Mouse (Mus musculus) lung, embryonic 15.5 days (tissue): ENCODE measurements at regions not wholly inside any gene's neighbourhood (a gene's known extent, or its start where the extent isn't known, plus 50 kb on each side); places are given as distances from the start of the nearest gene placed in this dataset.

Experiments
- ATAC-seq: fragments of 200-750 bp; cut with Nextera tagmentation; 2 replicates; pipeline ENCODE4 v1.8.0; 2017; ENCODE audit warnings: moderate number of reproducible peaks, borderline replicate concordance; ENCODE audit not compliant: low FRiP score, low TSS enrichment; ENCODE audit errors: extremely low read depth
- H3K27ac ChIP-seq: fragments of 300-500 bp; sonication (generic); 2 replicates; pipeline ENCODE4 v1.5.1; 2015; ENCODE audit warnings: moderate library complexity, mild to moderate bottlenecking, inconsistent platforms
- H3K27me3 ChIP-seq: fragments of 300-500 bp; sonication (generic); 2 replicates; pipeline ENCODE4 v1.6.1; 2015; ENCODE audit warnings: inconsistent platforms
- H3K36me3 ChIP-seq: fragments of 300-500 bp; sonication (generic); 2 replicates; pipeline ENCODE4 v1.6.1; 2015; ENCODE audit warnings: inconsistent platforms
- H3K4me1 ChIP-seq: fragments of 300-500 bp; sonication (generic); 2 replicates; pipeline ENCODE4 v1.6.1; 2015; ENCODE audit warnings: inconsistent platforms
- H3K4me2 ChIP-seq: fragments of 300-500 bp; sonication (generic); 2 replicates; pipeline ENCODE4 v1.6.1; 2015; ENCODE audit warnings: inconsistent platforms, mild to moderate bottlenecking, moderate library complexity
- H3K4me3 ChIP-seq: fragments of 300-500 bp; sonication (generic); 2 replicates; pipeline ENCODE4 v1.5.1; 2015; ENCODE audit warnings: mild to moderate bottlenecking, inconsistent platforms
- H3K9ac ChIP-seq: fragments of 300-500 bp; sonication (generic); 2 replicates; pipeline ENCODE4 v1.6.1; 2015; ENCODE audit warnings: inconsistent platforms
- H3K9me3 ChIP-seq: fragments of 300-500 bp; sonication (generic); 2 replicates; pipeline ENCODE4 v1.6.1; 2016; ENCODE audit warnings: inconsistent platforms
- WGBS: fragments of 180-500 bp; shearing (Covaris S2); methylation state at CpG from one replicate; pipeline ENCODE4 v1.1.7; 2015; 5-methylcytosine and 5-hydroxymethylcytosine counted together

GRCm38 (mm10) chr16:51564064-51564463 lies 467.0 kb upstream of the Cblb start:
- no peak overlapping the region for H3K4me3 ChIP-seq
- no peaks in the 10 kb centered on the region for H3K27me3 ChIP-seq
- no peaks in the 10 kb centered on the region for H3K36me3 ChIP-seq
- ATAC-seq: no peak
- no peak overlapping the region for H3K9ac ChIP-seq
- H3K4me1 ChIP-seq: no peaks in the 10 kb centered on the region
- no peak overlapping the region for H3K27ac ChIP-seq
- H3K9me3 ChIP-seq: no peaks in the 10 kb centered on the region
- no peak overlapping the region for H3K4me2 ChIP-seq

GRCm38 (mm10) chr16:51577915-51578593 lies 453.0 kb upstream of the Cblb start:
- H3K9me3 ChIP-seq: no peaks in the 10 kb centered on the region
- H3K9ac ChIP-seq: no peak overlapping the region
- no peak overlapping the region for H3K4me2 ChIP-seq
- H3K36me3 ChIP-seq: no peaks in the 10 kb centered on the region
- WGBS: 66% methylated on average over 2 of the region's 2 CpGs
- H3K4me1 ChIP-seq: no peaks in the 10 kb centered on the region
- no peak overlapping the region for H3K27ac ChIP-seq
- no peaks in the 10 kb centered on the region for H3K27me3 ChIP-seq
- H3K4me3 ChIP-seq: no peak overlapping the region
- ATAC-seq: no peak

GRCm38 (mm10) chr16:51580525-51580924 lies 450.5 kb upstream of the Cblb start:
- H3K9ac ChIP-seq: no peak overlapping the region
- no peaks in the 10 kb centered on the region for H3K27me3 ChIP-seq
- no peaks in the 10 kb centered on the region for H3K36me3 ChIP-seq
- no peaks in the 10 kb centered on the region for H3K9me3 ChIP-seq
- 63% methylated on average over 1 of the region's 1 CpGs for WGBS
- no peaks in the 10 kb centered on the region for H3K4me1 ChIP-seq
- H3K4me2 ChIP-seq: no peak overlapping the region
- no peak for ATAC-seq
- no peak overlapping the region for H3K27ac ChIP-seq
- H3K4me3 ChIP-seq: no peak overlapping the region

GRCm38 (mm10) chr16:51589924-51590397 lies 441.1 kb upstream of the Cblb start:
- Histone ChIP-seq H3K9ac (no peak overlapping the region), H3K36me3 (no peaks in the 10 kb centered on the region), H3K27ac (no peak overlapping the region), H3K4me1 (no peaks in the 10 kb centered on the region), H3K27me3 (no peaks in the 10 kb centered on the region), H3K9me3 (no peaks in the 10 kb centered on the region), H3K4me2 (no peak overlapping the region), H3K4me3 (no peak overlapping the region)
- ATAC-seq: no peak
- 50% methylated on average over 2 of the region's 2 CpGs for WGBS

- no peaks in the 10 kb centered on the region for H3K36me3 ChIP-seq
Observed at GRCm38 (mm10) chr16:51617579-51617978, 413.4 kb upstream of the Cblb start.

GRCm38 (mm10) chr16:51646646-51647045 lies 384.4 kb upstream of the Cblb start:
- Histone ChIP-seq H3K9ac (no peak overlapping the region), H3K27me3 (no peaks in the 10 kb centered on the region), H3K36me3 (no peaks in the 10 kb centered on the region), H3K9me3 (no peaks in the 10 kb centered on the region), H3K4me3 (no peak overlapping the region), H3K27ac (no peak overlapping the region), H3K4me2 (no peak overlapping the region), H3K4me1 (no peaks in the 10 kb centered on the region)
- ATAC-seq: no peak
- 75% methylated on average over 1 of the region's 1 CpGs for whole genome bisulfite sequencing

More at GRCm38 (mm10) chr16:51617579-51617978, 413.4 kb upstream of the Cblb start:
- H3K4me1 ChIP-seq: no peaks in the 10 kb centered on the region
- no peak overlapping the region for H3K4me2 ChIP-seq
- ATAC-seq: no peak
- no peak overlapping the region for H3K4me3 ChIP-seq
- H3K27ac ChIP-seq: no peak overlapping the region
- no peak overlapping the region for H3K9ac ChIP-seq
- H3K27me3 ChIP-seq: no peaks in the 10 kb centered on the region
- H3K9me3 ChIP-seq: no peaks in the 10 kb centered on the region

- no peak for ATAC-seq
- WGBS: 54% methylated on average over 5 of the region's 5 CpGs
- no peaks in the 10 kb centered on the region for H3K27me3 ChIP-seq
- no peaks in the 10 kb centered on the region for H3K36me3 ChIP-seq
- H3K9me3 ChIP-seq: no peaks in the 10 kb centered on the region
- no peak overlapping the region for H3K27ac ChIP-seq
- no peak overlapping the region for H3K4me2 ChIP-seq
- H3K4me3 ChIP-seq: no peak overlapping the region
- H3K4me1 ChIP-seq: no peaks in the 10 kb centered on the region
- no peak overlapping the region for H3K9ac ChIP-seq
Observed at GRCm38 (mm10) chr16:51650100-51650499, 380.9 kb upstream of the Cblb start.

- H3K27ac ChIP-seq: no peak overlapping the region
- no peaks in the 10 kb centered on the region for H3K4me1 ChIP-seq
- 86% methylated on average over 5 of the region's 5 CpGs for WGBS
- H3K4me2 ChIP-seq: no peak overlapping the region
- H3K9me3 ChIP-seq: no peaks in the 10 kb centered on the region
- no peak overlapping the region for H3K9ac ChIP-seq
- no peaks in the 10 kb centered on the region for H3K36me3 ChIP-seq
- no peak for ATAC-seq
- no peak overlapping the region for H3K4me3 ChIP-seq
- no peaks in the 10 kb centered on the region for H3K27me3 ChIP-seq
Observed at GRCm38 (mm10) chr16:51650683-51651082, 380.3 kb upstream of the Cblb start.

- H3K4me2 ChIP-seq: no peak overlapping the region
Observed at GRCm38 (mm10) chr16:51661693-51662092, 369.3 kb upstream of the Cblb start.

GRCm38 (mm10) chr16:51664325-51664724 lies 366.7 kb upstream of the Cblb start:
- no peak overlapping the region for H3K27ac ChIP-seq
- H3K4me3 ChIP-seq: no peak overlapping the region
- no peak overlapping the region for H3K9ac ChIP-seq
- H3K4me2 ChIP-seq: no peak overlapping the region
- peaks cover 3% of the 10 kb centered on the region; the same call in 1 of the 2 replicates for H3K4me1 ChIP-seq
- 47% methylated on average over 2 of the region's 2 CpGs for WGBS
- H3K27me3 ChIP-seq: no peaks in the 10 kb centered on the region
- no peaks in the 10 kb centered on the region for H3K36me3 ChIP-seq
- no peak for ATAC-seq
- H3K9me3 ChIP-seq: no peaks in the 10 kb centered on the region

More at GRCm38 (mm10) chr16:51661693-51662092, 369.3 kb upstream of the Cblb start:
- H3K36me3 ChIP-seq: no peaks in the 10 kb centered on the region
- H3K27me3 ChIP-seq: no peaks in the 10 kb centered on the region
- WGBS: 67% methylated on average over 1 of the region's 1 CpGs
- peak; percentile 87; the same call in 1 of the 2 replicates for ATAC-seq
- no peaks in the 10 kb centered on the region for H3K9me3 ChIP-seq
- no peak overlapping the region for H3K27ac ChIP-seq
- H3K4me1 ChIP-seq: peaks cover 3% of the 10 kb centered on the region; the same call in 1 of the 2 replicates
- H3K4me3 ChIP-seq: no peak overlapping the region
- H3K9ac ChIP-seq: no peak overlapping the region

GRCm38 (mm10) chr16:51675101-51675500 lies 355.9 kb upstream of the Cblb start:
- Histone ChIP-seq H3K27ac (no peak overlapping the region), H3K9me3 (no peaks in the 10 kb centered on the region), H3K36me3 (no peaks in the 10 kb centered on the region), H3K4me3 (no peak overlapping the region), H3K27me3 (no peaks in the 10 kb centered on the region), H3K9ac (no peak overlapping the region), H3K4me1 (no peaks in the 10 kb centered on the region), H3K4me2 (no peak overlapping the region)
- ATAC-seq: no peak
- WGBS: 77% methylated on average over 3 of the region's 3 CpGs

GRCm38 (mm10) chr16:51675988-51676387 lies 355.0 kb upstream of the Cblb start:
- H3K27me3 ChIP-seq: no peaks in the 10 kb centered on the region
- peak; percentile 46; the same call in 1 of the 2 replicates for ATAC-seq
- H3K4me2 ChIP-seq: no peak overlapping the region
- H3K4me3 ChIP-seq: no peak overlapping the region
- H3K9ac ChIP-seq: no peak overlapping the region
- H3K9me3 ChIP-seq: no peaks in the 10 kb centered on the region
- no peaks in the 10 kb centered on the region for H3K36me3 ChIP-seq
- no peaks in the 10 kb centered on the region for H3K4me1 ChIP-seq
- 10% methylated on average over 4 of the region's 4 CpGs for WGBS
- H3K27ac ChIP-seq: no peak overlapping the region
